Mouse (Mus musculus) MEL (cell line): ENCODE results near the gene Plscr5. TPM values are rescaled to one million over a fixed set of nuclear protein-coding genes. Genes with fewer than 3 reads are reported as not detected.

Experiments
- DNase-seq: peaks from one replicate; pipeline ENCODE4 v3.0.0; 2011; ENCODE audit warnings: low read depth, low spot score
- H3K27ac ChIP-seq: 2 replicates; pipeline ENCODE4 v1.5.1; 2012; ENCODE audit warnings: low read depth, mild to moderate bottlenecking, control low read depth, low read length, moderate library complexity; ENCODE audit not compliant: control insufficient read depth
- H3K27me3 ChIP-seq, 2 experiments: fragments of 150-350 bp in 1 of 2; sonication (generic) in 1 of 2; 2 replicates each; pipeline ENCODE4 v1.6.1; 2012; ENCODE audit warnings: low read length in 2 of 2, mild to moderate bottlenecking in 2 of 2, improper control_type of control experiment in 1 of 2, moderate library complexity in 1 of 2; ENCODE audit not compliant: insufficient read depth in 2 of 2, control insufficient read depth in 1 of 2
- H3K36me3 ChIP-seq, 2 experiments: 2 replicates each; pipeline ENCODE4 v1.6.1; 2012 to 2014; ENCODE audit warnings: low read length in 2 of 2, improper control_type of control experiment in 1 of 2, inconsistent platforms in 1 of 2, mild to moderate bottlenecking in 1 of 2; ENCODE audit not compliant: insufficient read depth in 2 of 2, control insufficient read depth in 1 of 2
- H3K4me1 ChIP-seq, 2 experiments: fragments of 150-350 bp in 1 of 2; sonication (generic) in 1 of 2; 2 replicates each; pipeline ENCODE4 v1.6.1; 2012; ENCODE audit warnings: low read length in 2 of 2, improper control_type of control experiment in 1 of 2, mild to moderate bottlenecking in 1 of 2; ENCODE audit not compliant: insufficient read depth in 2 of 2, control insufficient read depth in 1 of 2
- H3K4me3 ChIP-seq, 2 experiments: fragments of 150-350 bp in 1 of 2; sonication (generic) in 1 of 2; 2 replicates each; pipeline ENCODE4 v1.5.1; 2012; ENCODE audit warnings: low read depth in 2 of 2, low read length in 2 of 2, mild to moderate bottlenecking in 2 of 2, moderate library complexity in 2 of 2, control low read depth in 1 of 2, improper control_type of control experiment in 1 of 2; ENCODE audit not compliant: control insufficient read depth in 1 of 2, insufficient read depth in 1 of 2
- H3K79me2 ChIP-seq: 2 replicates; pipeline ENCODE4 v1.6.1; 2012; ENCODE audit warnings: mild to moderate bottlenecking, low read length, moderate library complexity; ENCODE audit not compliant: control insufficient read depth, poor library complexity, insufficient read depth
- H3K9ac ChIP-seq: 2 replicates; pipeline ENCODE4 v1.6.1; 2012; ENCODE audit warnings: low read depth, mild to moderate bottlenecking, control low read depth, low read length, moderate library complexity; ENCODE audit not compliant: control insufficient read depth, poor library complexity, severe bottlenecking
- H3K9me3 ChIP-seq: fragments of 150-350 bp; sonication (generic); replicated peaks from 2 replicates; pipeline ENCODE4 v1.6.1; 2012; ENCODE audit warnings: mild to moderate bottlenecking, low read length, improper control_type of control experiment, moderate library complexity; ENCODE audit not compliant: insufficient read depth
- CHD1 ChIP-seq: IDR thresholded peaks from 2 replicates; pipeline ENCODE4 v1.6.1; 2012; ENCODE audit warnings: low read depth, mild to moderate bottlenecking, inconsistent platforms, low read length, improper control_type of control experiment
- CHD2 ChIP-seq: IDR thresholded peaks from 2 replicates; pipeline ENCODE4 v1.6.1; 2011; ENCODE audit warnings: low read length, improper control_type of control experiment
- CTCF ChIP-seq, 3 experiments: IDR thresholded peaks in 2 of 3; conservative IDR thresholded peaks in 1 of 3; 2 replicates each; pipeline ENCODE4 v1.5.1; 2011 to 2012; ENCODE audit warnings: low read length in 3 of 3, low read depth in 2 of 3, mild to moderate bottlenecking in 2 of 3, improper control_type of control experiment in 1 of 3, inconsistent platforms in 1 of 3, mixed read lengths in 1 of 3, moderate library complexity in 1 of 3; ENCODE audit not compliant: control insufficient read depth in 1 of 3, insufficient read depth in 1 of 3, poor library complexity in 1 of 3, severe bottlenecking in 1 of 3
- ELF1 ChIP-seq: IDR thresholded peaks from 2 replicates; pipeline ENCODE4 v1.6.1; 2014; ENCODE audit warnings: low read depth, mild to moderate bottlenecking, inconsistent platforms, low read length, improper control_type of control experiment, moderate library complexity
- EP300 ChIP-seq, 2 experiments: IDR thresholded peaks; 2 replicates each; pipeline ENCODE4 v1.6.1; 2011; ENCODE audit warnings: improper control_type of control experiment in 2 of 2, low read length in 2 of 2, low read depth in 1 of 2, mild to moderate bottlenecking in 1 of 2
- ETS1 ChIP-seq: IDR thresholded peaks from 2 replicates; pipeline ENCODE4 v1.6.1; 2012; ENCODE audit warnings: low read depth, mild to moderate bottlenecking, inconsistent platforms, low read length, improper control_type of control experiment, moderate library complexity
- GABPA ChIP-seq: IDR thresholded peaks from 2 replicates; pipeline ENCODE4 v1.6.1; 2012; ENCODE audit warnings: low read depth, mild to moderate bottlenecking, inconsistent platforms, low read length, improper control_type of control experiment, moderate library complexity
- GATA1 ChIP-seq: IDR thresholded peaks from 2 replicates; pipeline ENCODE4 v1.6.1; 2011; ENCODE audit warnings: low read depth, low read length, improper control_type of control experiment
- HCFC1 ChIP-seq: IDR thresholded peaks from 2 replicates; pipeline ENCODE4 v1.6.1; 2012; ENCODE audit warnings: low read depth, mild to moderate bottlenecking, inconsistent platforms, low read length, improper control_type of control experiment, moderate library complexity
- JUND ChIP-seq: IDR thresholded peaks from 2 replicates; pipeline ENCODE4 v1.6.1; 2011; ENCODE audit warnings: low read depth, mild to moderate bottlenecking, improper control_type of control experiment, low read length
- MAZ ChIP-seq: IDR thresholded peaks from 2 replicates; pipeline ENCODE4 v1.6.1; 2012; ENCODE audit warnings: low read depth, mild to moderate bottlenecking, inconsistent platforms, low read length, improper control_type of control experiment
- MXI1 ChIP-seq: IDR thresholded peaks from 2 replicates; pipeline ENCODE4 v1.6.1; 2011; ENCODE audit warnings: mild to moderate bottlenecking, low read depth, low read length, improper control_type of control experiment
- MYC ChIP-seq: IDR thresholded peaks from 2 replicates; pipeline ENCODE4 v1.6.1; 2011; ENCODE audit warnings: low read depth, mild to moderate bottlenecking, low read length, improper control_type of control experiment, moderate library complexity
- NRF1 ChIP-seq: IDR thresholded peaks from 2 replicates; pipeline ENCODE4 v1.6.1; 2014; ENCODE audit warnings: low read depth, mild to moderate bottlenecking, inconsistent platforms, low read length, improper control_type of control experiment, moderate library complexity; ENCODE audit not compliant: poor library complexity, insufficient read depth, severe bottlenecking
- POLR2A ChIP-seq, 2 experiments: IDR thresholded peaks; 2 replicates each; pipeline ENCODE4 v1.6.1; 2011 to 2012; ENCODE audit warnings: low read length in 2 of 2, mild to moderate bottlenecking in 2 of 2, control low read depth in 1 of 2, improper control_type of control experiment in 1 of 2, low read depth in 1 of 2, moderate library complexity in 1 of 2; ENCODE audit not compliant: control insufficient read depth in 1 of 2, insufficient read depth in 1 of 2, poor library complexity in 1 of 2
- POLR2AphosphoS5 ChIP-seq: IDR thresholded peaks from 2 replicates; pipeline ENCODE4 v1.6.1; 2012; ENCODE audit warnings: low read depth, borderline replicate concordance, mild to moderate bottlenecking, inconsistent platforms, low read length, moderate library complexity, mixed read lengths
- SIN3A ChIP-seq: IDR thresholded peaks from 2 replicates; pipeline ENCODE4 v1.6.1; 2012; ENCODE audit warnings: low read length, improper control_type of control experiment, inconsistent platforms
- SMC3 ChIP-seq: IDR thresholded peaks from 2 replicates; pipeline ENCODE4 v1.6.1; 2011; ENCODE audit warnings: low read depth, low read length, improper control_type of control experiment
- USF1 ChIP-seq: IDR thresholded peaks from 2 replicates; pipeline ENCODE4 v1.6.1; 2014; ENCODE audit warnings: low read depth, mild to moderate bottlenecking, inconsistent platforms, low read length, improper control_type of control experiment, moderate library complexity
- USF2 ChIP-seq, 2 experiments: IDR thresholded peaks; 2 replicates each; pipeline ENCODE4 v1.6.1; 2011 to 2012; ENCODE audit warnings: improper control_type of control experiment in 2 of 2, low read length in 2 of 2, borderline replicate concordance in 1 of 2, inconsistent platforms in 1 of 2, low read depth in 1 of 2, mild to moderate bottlenecking in 1 of 2; ENCODE audit not compliant: insufficient read depth in 1 of 2
- ZNF384 ChIP-seq: IDR thresholded peaks from 2 replicates; pipeline ENCODE4 v1.6.1; 2012; ENCODE audit warnings: low read depth, mild to moderate bottlenecking, inconsistent platforms, low read length, improper control_type of control experiment
- polyA plus RNA-seq, 2 experiments: library from polyadenylated mRNA; stranded (reverse) in 1 of 2; unstranded in 1 of 2; fragments of >175 nt in 1 of 2; fragments of >200 nt in 1 of 2; gene quantifications; 2 replicates each; pipeline versions ENCODE4 v1.2.1 to v1.2.4; 2012; ENCODE audit warnings: low replicate concordance in 2 of 2, low read depth in 1 of 2; ENCODE audit not compliant: insufficient read length in 2 of 2, insufficient read depth in 1 of 2, missing spikeins in 1 of 2
- total RNA-seq: library from RNA; depleted of rRNA; stranded (reverse); fragments of 300-350 nt; gene quantifications from 2 replicates; pipeline ENCODE4 v1.2.3, GENCODE M21; 2012

Gene Plscr5
- total and polyA plus RNA-seq, 3 experiments, result not detected

GRCm38 (mm10) chr9:92220151-92220550, 27.4 kb downstream of the Plscr5 start (continued):
- TF ChIP-seq USF2 (IDR thresholded peaks at IDR 0.05; ENCODE audit: borderline replicate concordance in 1 of 2, insufficient read depth in 1 of 2, low read depth in 1 of 2, low read length in 2 of 2), result no peak
- no peak; the same call in 1 of the 2 replicates for TF ChIP-seq CHD2
- no peak for TF ChIP-seq ELF1
- TF ChIP-seq GATA1, result peak; percentile 96
- 0 out of 2 replicates have a peak, but pooled peaks have one; percentile 43 for TF ChIP-seq HCFC1
- peak; percentile 66; the same call in 1 of the 2 replicates for TF ChIP-seq ZNF384
- TF ChIP-seq MXI1, result 0 out of 2 replicates have a peak, but pooled peaks have one; percentile 13
- TF ChIP-seq JUND, result no peak
- no peak for TF ChIP-seq GABPA
- no peak for TF ChIP-seq NRF1
- peak; percentile 77; the same call in 1 of the 2 replicates for TF ChIP-seq ETS1
- no peak for TF ChIP-seq SMC3
- TF ChIP-seq CHD1, result no peak
- peak; percentile 89 to 97 for TF ChIP-seq EP300 (IDR thresholded peaks at IDR 0.05; ENCODE audit: low read depth in 1 of 2, low read length in 2 of 2)
- peak; percentile 48; the same call in 1 of the 2 replicates for TF ChIP-seq SIN3A
- no peak for TF ChIP-seq POLR2AphosphoS5
- TF ChIP-seq MYC, result no peak
- no peak for TF ChIP-seq MAZ

DNA sequence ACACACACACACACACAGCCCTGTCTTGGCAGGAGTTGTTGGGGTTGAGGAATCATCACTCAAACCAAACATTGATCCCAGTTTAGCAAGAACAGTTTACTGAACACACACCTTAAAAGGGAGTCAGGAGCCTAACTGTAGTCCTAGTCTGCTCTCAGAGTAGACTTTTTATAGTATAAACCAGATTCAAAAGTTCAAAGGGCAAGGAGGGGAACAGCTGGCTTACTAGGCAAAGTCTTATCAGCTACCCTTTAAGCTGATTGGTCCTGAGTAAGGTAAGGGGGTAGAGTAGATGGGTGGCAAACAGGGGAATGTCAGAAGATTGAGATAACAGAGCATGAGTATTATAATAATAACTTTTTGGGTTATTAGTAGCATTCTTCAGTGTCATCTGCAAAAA, 28.7 kb downstream of the Plscr5 start:
- TF ChIP-seq SIN3A (0 out of 2 replicates have a peak, but pooled peaks have one; percentile 16), CTCF (IDR thresholded peaks at IDR 0.05 in 2 of 3, conservative IDR thresholded peaks at IDR 0.05 in 1 of 3; ENCODE audit: control insufficient read depth in 1 of 3, insufficient read depth in 1 of 3, low read depth in 2 of 3, low read length in 3 of 3, poor library complexity in 1 of 3, severe bottlenecking in 1 of 3) (no peak), GATA1 (peak; percentile 45; the same call in 1 of the 2 replicates), POLR2A (IDR thresholded peaks at IDR 0.05; ENCODE audit: control insufficient read depth in 1 of 2, insufficient read depth in 1 of 2, low read depth in 1 of 2, low read length in 2 of 2, poor library complexity in 1 of 2) (no peak), USF1 (no peak)
- Histone ChIP-seq H3K27me3 (no peaks in the 10 kb centered on the region), H3K4me3 (no peak overlapping the region), H3K9me3 (no peaks in the 10 kb centered on the region), H3K4me1 (peaks cover 18 to 24% of the 10 kb centered on the region in 2 experiments), H3K79me2 (no peaks in the 10 kb centered on the region), H3K9ac (no peak overlapping the region), H3K36me3 (peaks cover 0 to 47% of the 10 kb centered on the region in 2 experiments; a peak in 2 of 4 replicates), H3K27ac (no peak overlapping the region)
- DNase-seq, result no peak
